Mouse (Mus musculus) forebrain, postnatal 0 days (tissue): ENCODE results near the gene Fabp6. TPM values are rescaled to one million over a fixed set of nuclear protein-coding genes. Genes with fewer than 3 reads are reported as not detected.

Experiments used
- ATAC-seq: fragments of 200-750 bp; cut with Nextera tagmentation; 2 replicates; pipeline ENCODE4 v1.8.0; 2017; ENCODE audit warnings: mild to moderate bottlenecking, moderate library complexity
- DNase-seq: peaks from one replicate; pipeline ENCODE4 v3.0.0-alpha.2; 2015
- H3K27ac ChIP-seq: fragments of 300-500 bp; sonication (generic); 2 replicates; pipeline ENCODE4 v1.5.1; 2014; ENCODE audit warnings: low read depth, mild to moderate bottlenecking, antibody characterized with exemption, low read length, moderate library complexity, mixed read lengths
- H3K27me3 ChIP-seq: fragments of 300-500 bp; sonication (generic); 2 replicates; pipeline ENCODE4 v1.6.1; 2014; ENCODE audit warnings: mild to moderate bottlenecking, low read length, mixed read lengths; ENCODE audit not compliant: insufficient read depth
- H3K36me3 ChIP-seq: fragments of 300-500 bp; sonication (generic); 2 replicates; pipeline ENCODE4 v1.6.1; 2014; ENCODE audit warnings: mild to moderate bottlenecking, moderate library complexity; ENCODE audit not compliant: insufficient read depth
- H3K4me1 ChIP-seq: fragments of 300-500 bp; sonication (generic); 2 replicates; pipeline ENCODE4 v1.6.1; 2014; ENCODE audit warnings: antibody characterized with exemption; ENCODE audit not compliant: insufficient read depth
- H3K4me2 ChIP-seq: fragments of 300-500 bp; sonication (generic); 2 replicates; pipeline ENCODE4 v1.6.1; 2014; ENCODE audit warnings: low read depth, mild to moderate bottlenecking, moderate library complexity
- H3K4me3 ChIP-seq: fragments of 300-500 bp; sonication (generic); 2 replicates; pipeline ENCODE4 v1.5.1; 2014; ENCODE audit warnings: low read depth, low read length, mixed read lengths
- H3K9ac ChIP-seq: fragments of 300-500 bp; sonication (generic); 2 replicates; pipeline ENCODE4 v1.6.1; 2014; ENCODE audit warnings: mild to moderate bottlenecking
- H3K9me3 ChIP-seq: fragments of 300-500 bp; sonication (generic); 2 replicates; pipeline ENCODE4 v1.6.1; 2016; ENCODE audit warnings: low read length
- CTCF ChIP-seq: sonication (generic); IDR thresholded peaks from 2 replicates; pipeline ENCODE4 v1.5.1; 2016; ENCODE audit warnings: antibody characterized with exemption, control low read depth, low read depth
- WGBS: fragments of 180-500 bp; shearing (Covaris S2); extraction: QIAGEN DNeasy Blood & Tissue Kit; methylation state at CpG from one replicate; pipeline ENCODE4 v1.1.7; 2014; 5-methylcytosine and 5-hydroxymethylcytosine counted together
- polyA plus RNA-seq: library from polyadenylated mRNA; unstranded; fragments of >200 nt; fragmentation: Nextera tagmentation; extraction: Ambion mirVana; gene quantifications from 2 replicates; pipeline ENCODE4 v1.2.1, GENCODE M21; 2015
- total RNA-seq: library from RNA; depleted of rRNA; stranded (reverse); fragments of >200 nt; gene quantifications from 2 replicates; pipeline ENCODE4 v1.2.3, GENCODE M21; 2014

Fabp6 gene
- total and polyA plus RNA-seq, 2 experiments from 2014 or later, result not detected

DNA sequence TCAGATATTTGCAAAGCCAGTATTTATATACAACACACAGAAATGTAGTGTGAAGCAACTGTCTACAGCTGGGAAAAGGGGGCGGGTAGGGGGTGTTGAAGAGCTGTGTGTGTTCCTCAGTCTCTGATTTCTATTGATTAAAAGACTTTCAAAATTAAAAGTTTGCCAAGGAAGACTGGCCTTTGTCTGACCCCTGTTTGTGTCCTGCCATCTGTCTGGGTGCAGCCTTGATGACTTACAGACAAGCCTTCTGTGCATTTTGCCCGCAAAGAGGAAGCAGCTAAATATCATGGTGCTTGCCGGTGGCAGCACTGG is 26.3 kb downstream of the Fabp6 start:
- Histone ChIP-seq H3K9ac (no peak overlapping the region), H3K4me3 (no peak overlapping the region), H3K4me2 (no peak overlapping the region), H3K36me3 (no peaks in the 10 kb centered on the region), H3K27me3 (no peaks in the 10 kb centered on the region), H3K4me1 (peaks cover 9% of the 10 kb centered on the region; the same call in 1 of the 2 replicates), H3K9me3 (no peaks in the 10 kb centered on the region), H3K27ac (no peak overlapping the region)
- DNase-seq, result no peak
- TF ChIP-seq CTCF, result no peak
- WGBS, result 10% methylated on average over 3 of the region's 3 CpGs
- 0 out of 2 replicates have a peak, but pooled peaks have one; percentile 32 for ATAC-seq

DNA sequence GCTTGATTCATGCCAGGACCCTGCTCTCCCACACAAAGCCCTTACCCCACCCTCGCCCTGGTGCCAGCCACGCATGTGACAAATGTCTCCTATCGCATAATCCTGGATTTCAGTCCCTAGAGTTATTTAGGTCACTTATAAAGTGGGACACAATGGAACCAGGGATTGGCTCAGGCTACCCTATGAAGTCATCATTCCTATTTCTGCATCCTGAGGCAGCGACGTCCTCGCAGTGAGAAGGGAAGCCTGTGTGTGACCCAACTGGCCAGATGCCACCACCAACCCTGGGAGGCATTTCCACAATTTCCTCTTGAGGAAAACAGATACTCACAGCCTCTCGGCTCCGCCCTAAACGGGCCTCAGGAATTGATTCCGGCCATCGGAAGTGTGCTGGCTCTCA is 31.7 kb downstream of the Fabp6 start:
- Histone ChIP-seq H3K9ac (no peak overlapping the region), H3K27ac (peak overlapping the region; percentile 40; the same call in 1 of the 2 replicates), H3K4me2 (no peak overlapping the region), H3K4me3 (no peak overlapping the region), H3K27me3 (no peaks in the 10 kb centered on the region), H3K4me1 (peaks cover 11% of the 10 kb centered on the region; the same call in 1 of the 2 replicates), H3K36me3 (no peaks in the 10 kb centered on the region), H3K9me3 (no peaks in the 10 kb centered on the region)
- ATAC-seq (peak; percentile 73), DNase-seq (peak; percentile 41)
- TF ChIP-seq CTCF, result no peak
- WGBS, result 44% methylated on average over 11 of the region's 11 CpGs

DNA sequence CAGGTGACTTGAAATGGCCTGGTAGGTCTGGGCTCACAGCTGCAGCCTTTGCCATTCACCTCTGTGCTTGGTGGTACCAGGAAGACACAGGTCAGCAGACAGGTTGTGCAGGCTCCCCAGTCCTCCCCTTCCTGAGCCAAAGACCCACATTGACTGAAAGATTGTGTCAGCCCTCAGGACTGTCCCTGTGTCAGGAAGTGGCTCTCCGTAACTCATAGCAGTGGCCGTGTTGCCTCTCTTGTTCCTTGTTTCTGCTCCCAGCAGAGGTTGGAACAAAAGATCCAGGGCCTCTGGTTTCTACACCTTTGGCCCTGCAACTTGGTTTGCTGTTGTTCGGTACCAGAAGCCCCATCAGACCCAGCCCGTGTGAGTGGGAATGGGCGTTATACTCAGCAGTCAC is 32.2 kb downstream of the Fabp6 start:
- H3K27ac ChIP-seq, result peak overlapping the region; percentile 40; the same call in 1 of the 2 replicates
- WGBS, result 56% methylated on average over 5 of the region's 5 CpGs

DNA sequence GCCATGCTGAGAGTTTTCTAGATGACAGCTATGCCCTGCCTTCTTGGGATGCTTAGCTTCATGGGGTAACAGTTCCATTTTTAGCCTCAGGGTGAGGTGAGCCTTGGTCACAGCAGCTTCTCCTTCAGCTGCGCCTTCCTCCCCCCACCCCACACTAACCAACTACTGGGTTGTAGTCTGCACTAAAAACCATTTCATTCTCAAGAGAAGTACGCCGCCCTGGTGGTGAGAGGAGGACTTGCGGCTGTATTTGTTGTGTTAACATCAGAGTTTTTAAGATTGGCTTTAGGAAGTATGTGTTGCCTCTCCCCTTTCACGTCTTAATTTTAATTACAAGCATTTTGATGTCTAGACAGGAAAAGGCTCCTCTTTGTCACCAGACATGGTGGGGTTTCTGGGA is 33.1 kb downstream of the Fabp6 start:
- 70% methylated on average over 5 of the region's 5 CpGs for WGBS
- Histone ChIP-seq H3K9me3 (no peaks in the 10 kb centered on the region), H3K27ac (no peak overlapping the region), H3K4me2 (no peak overlapping the region), H3K4me1 (peaks cover 11% of the 10 kb centered on the region; the same call in 1 of the 2 replicates), H3K9ac (no peak overlapping the region), H3K4me3 (no peak overlapping the region), H3K27me3 (no peaks in the 10 kb centered on the region), H3K36me3 (no peaks in the 10 kb centered on the region)
- peak; percentile 62 for TF ChIP-seq CTCF
- ATAC-seq (no peak), DNase-seq (no peak)

More for the DNA sequence above, 32.2 kb downstream of the Fabp6 start:
- TF ChIP-seq CTCF, result no peak
- Histone ChIP-seq H3K9ac (no peak overlapping the region), H3K4me1 (peaks cover 11% of the 10 kb centered on the region; the same call in 1 of the 2 replicates), H3K9me3 (no peaks in the 10 kb centered on the region), H3K4me2 (no peak overlapping the region), H3K27me3 (no peaks in the 10 kb centered on the region), H3K4me3 (no peak overlapping the region), H3K36me3 (no peaks in the 10 kb centered on the region)
- ATAC-seq, result no peak
- DNase-seq, result no peak

DNA sequence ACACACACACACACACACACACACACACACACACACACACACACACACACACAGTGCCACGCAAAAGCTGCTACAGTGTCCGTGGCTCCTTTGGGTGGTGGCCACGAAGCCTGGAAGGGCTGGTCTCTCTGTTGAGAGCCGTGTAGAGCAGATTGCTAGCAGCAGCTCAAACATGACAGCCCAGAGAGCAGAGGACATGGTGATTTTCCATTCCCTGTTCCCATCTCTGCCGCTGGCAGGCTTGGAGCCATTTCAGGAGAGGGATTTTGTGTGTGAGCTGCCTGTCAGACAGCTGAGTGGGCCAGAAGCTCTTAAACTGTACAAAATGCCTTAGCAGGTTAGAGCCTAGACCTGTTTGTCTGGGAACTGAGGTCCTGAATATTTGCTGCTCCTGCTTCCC is 34.6 kb downstream of the Fabp6 start:
- ATAC-seq, result peak; percentile 27; the same call in 1 of the 2 replicates
- H3K4me2 ChIP-seq, result no peak overlapping the region
- peaks cover 11% of the 10 kb centered on the region; the same call in 1 of the 2 replicates for H3K4me1 ChIP-seq
- DNase-seq, result peak; percentile 21
- no peak overlapping the region for H3K9ac ChIP-seq
- no peaks in the 10 kb centered on the region for H3K27me3 ChIP-seq
- TF ChIP-seq CTCF, result no peak
- WGBS, result 47% methylated on average over 5 of the region's 5 CpGs
- no peak overlapping the region for H3K4me3 ChIP-seq
- no peaks in the 10 kb centered on the region for H3K9me3 ChIP-seq
- no peaks in the 10 kb centered on the region for H3K36me3 ChIP-seq
- 0 out of 2 replicates have a peak overlapping the region, but pooled peaks have one; percentile 15 for H3K27ac ChIP-seq

DNA sequence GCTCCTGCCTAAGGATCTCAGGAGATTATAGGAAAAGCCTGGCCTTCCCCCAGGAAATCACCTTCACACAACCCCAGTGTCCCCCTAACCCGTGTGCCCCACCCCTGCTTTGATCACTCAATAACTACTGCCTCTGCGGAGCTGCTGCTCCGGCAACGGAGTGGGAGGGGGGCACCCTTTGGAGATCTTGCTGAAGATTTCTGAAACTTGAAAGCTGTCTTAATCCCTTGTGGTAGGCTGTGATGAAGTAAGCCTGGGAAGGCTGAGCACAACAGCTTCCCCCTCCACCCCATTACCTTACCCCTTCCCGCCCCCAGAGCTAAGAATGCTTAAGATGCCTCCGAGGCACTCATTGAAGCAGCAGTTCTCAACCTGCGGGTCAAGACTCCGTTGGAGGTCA is 35.5 kb downstream of the Fabp6 start:
- no peak overlapping the region for H3K4me2 ChIP-seq
- H3K4me1 ChIP-seq, result peaks cover 11% of the 10 kb centered on the region; the same call in 1 of the 2 replicates
- H3K9me3 ChIP-seq, result no peaks in the 10 kb centered on the region
- no peak overlapping the region for H3K9ac ChIP-seq
- WGBS, result 17% methylated on average over 8 of the region's 8 CpGs
- H3K4me3 ChIP-seq, result no peak overlapping the region
- H3K36me3 ChIP-seq, result no peaks in the 10 kb centered on the region
- ATAC-seq (no peak), DNase-seq (no peak)
- no peak overlapping the region for H3K27ac ChIP-seq
- no peak for TF ChIP-seq CTCF
- no peaks in the 10 kb centered on the region for H3K27me3 ChIP-seq

DNA sequence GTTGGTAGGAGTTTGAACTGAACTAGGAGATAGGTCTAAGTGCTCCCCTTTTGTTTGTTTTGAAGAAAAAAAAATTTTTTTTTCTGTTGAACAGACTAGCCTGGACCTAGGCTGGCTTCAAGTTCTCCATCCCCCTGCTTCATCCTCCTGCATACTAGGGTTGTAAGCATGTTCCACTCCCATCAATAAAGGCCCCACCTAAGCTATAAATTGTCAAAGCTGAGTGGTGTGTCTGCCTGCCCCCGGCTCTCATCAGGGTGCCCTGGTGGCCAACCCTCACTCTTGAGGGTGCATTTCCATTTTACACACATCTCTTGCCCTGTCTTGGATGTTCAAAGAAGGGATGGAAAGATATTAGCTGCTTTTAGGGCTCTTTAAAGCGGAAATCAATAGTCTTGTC is 35.9 kb downstream of the Fabp6 start:
- no peaks in the 10 kb centered on the region for H3K36me3 ChIP-seq
- no peak overlapping the region for H3K27ac ChIP-seq
- ATAC-seq (no peak), DNase-seq (no peak)
- H3K4me3 ChIP-seq, result no peak overlapping the region
- TF ChIP-seq CTCF, result no peak
- no peaks in the 10 kb centered on the region for H3K27me3 ChIP-seq
- H3K4me2 ChIP-seq, result no peak overlapping the region
- peaks cover 11% of the 10 kb centered on the region; the same call in 1 of the 2 replicates for H3K4me1 ChIP-seq
- H3K9me3 ChIP-seq, result no peaks in the 10 kb centered on the region
- H3K9ac ChIP-seq, result no peak overlapping the region
- WGBS, result 42% methylated on average over 2 of the region's 2 CpGs
